Mouse (Mus musculus) stomach, embryonic 15.5 days (tissue): ENCODE data around the gene Plod1. TPM values are rescaled to one million over a fixed set of nuclear protein-coding genes. Genes with fewer than 3 reads are reported as not detected.

ENCODE experiments used
- ATAC-seq: fragments of 200-750 bp; cut with Nextera tagmentation; 2 replicates; pipeline ENCODE4 v1.8.0; 2017; ENCODE audit warnings: low read depth, moderate number of reproducible peaks, moderate TSS enrichment; ENCODE audit not compliant: insufficient read depth, low FRiP score
- H3K27ac ChIP-seq: fragments of 300-500 bp; sonication (generic); 2 replicates; pipeline ENCODE4 v1.5.1; 2015; ENCODE audit warnings: mild to moderate bottlenecking, inconsistent platforms
- H3K27me3 ChIP-seq: fragments of 300-500 bp; sonication (generic); replicated peaks from 2 replicates; pipeline ENCODE4 v1.6.1; 2015; ENCODE audit warnings: inconsistent platforms
- H3K36me3 ChIP-seq: fragments of 300-500 bp; sonication (generic); 2 replicates; pipeline ENCODE4 v1.6.1; 2015; ENCODE audit warnings: inconsistent platforms
- H3K4me1 ChIP-seq: fragments of 300-500 bp; sonication (generic); 2 replicates; pipeline ENCODE4 v1.6.1; 2015; ENCODE audit warnings: inconsistent platforms
- H3K4me2 ChIP-seq: fragments of 300-500 bp; sonication (generic); 2 replicates; pipeline ENCODE4 v1.6.1; 2015; ENCODE audit warnings: mild to moderate bottlenecking, inconsistent platforms
- H3K4me3 ChIP-seq: fragments of 300-500 bp; sonication (generic); replicated peaks from 2 replicates; pipeline ENCODE4 v1.5.1; 2015; ENCODE audit warnings: inconsistent platforms
- H3K9ac ChIP-seq: fragments of 300-500 bp; sonication (generic); 2 replicates; pipeline ENCODE4 v1.6.1; 2015; ENCODE audit warnings: inconsistent platforms
- H3K9me3 ChIP-seq: fragments of 300-500 bp; sonication (generic); 2 replicates; pipeline ENCODE4 v1.6.1; 2016; ENCODE audit warnings: inconsistent platforms
- WGBS: fragments of 180-500 bp; shearing (Covaris S2); methylation state at CpG from one replicate; pipeline ENCODE4 v1.1.7; 2015; 5-methylcytosine and 5-hydroxymethylcytosine counted together
- polyA plus RNA-seq: library from polyadenylated mRNA; unstranded; fragments of >200 nt; fragmentation: Nextera tagmentation; extraction: Ambion mirVana; gene quantifications from 2 replicates; pipeline ENCODE4 v1.2.1, GENCODE M21; 2015

The Plod1 gene
- polyA plus RNA-seq, 1 experiment from 2014 or later = 43.7 TPM

DNA sequence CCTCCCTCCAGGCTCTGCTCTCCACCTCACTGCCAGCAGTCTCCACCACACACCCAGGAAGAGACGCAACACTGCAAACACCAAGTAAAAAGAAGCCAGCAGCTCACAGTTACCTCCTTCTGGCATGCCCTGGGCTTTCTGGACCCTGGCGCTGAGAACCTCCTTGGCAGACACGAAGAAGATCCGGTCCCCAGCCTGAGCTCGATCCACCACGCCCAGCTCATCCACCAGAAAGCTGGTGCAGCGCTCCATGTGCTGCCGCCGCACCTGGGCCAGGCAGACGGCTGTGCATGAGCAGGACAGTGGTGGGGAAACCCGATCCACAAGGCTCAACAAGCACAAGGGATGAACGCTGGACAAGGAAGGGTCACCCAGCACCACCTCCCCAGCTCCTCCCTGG lies 50.4 kb downstream of the Plod1 start:
- ATAC-seq = no peak
- no peak overlapping the region for H3K4me2 ChIP-seq
- no peak overlapping the region for H3K4me3 ChIP-seq
- no peak overlapping the region for H3K27ac ChIP-seq
- no peaks in the 10 kb centered on the region for H3K27me3 ChIP-seq
- no peaks in the 10 kb centered on the region for H3K9me3 ChIP-seq
- no peaks in the 10 kb centered on the region for H3K4me1 ChIP-seq
- no peak overlapping the region for H3K9ac ChIP-seq
- H3K36me3 ChIP-seq = peaks cover 70% of the 10 kb centered on the region
- 90% methylated on average over 12 of the region's 12 CpGs for WGBS

DNA sequence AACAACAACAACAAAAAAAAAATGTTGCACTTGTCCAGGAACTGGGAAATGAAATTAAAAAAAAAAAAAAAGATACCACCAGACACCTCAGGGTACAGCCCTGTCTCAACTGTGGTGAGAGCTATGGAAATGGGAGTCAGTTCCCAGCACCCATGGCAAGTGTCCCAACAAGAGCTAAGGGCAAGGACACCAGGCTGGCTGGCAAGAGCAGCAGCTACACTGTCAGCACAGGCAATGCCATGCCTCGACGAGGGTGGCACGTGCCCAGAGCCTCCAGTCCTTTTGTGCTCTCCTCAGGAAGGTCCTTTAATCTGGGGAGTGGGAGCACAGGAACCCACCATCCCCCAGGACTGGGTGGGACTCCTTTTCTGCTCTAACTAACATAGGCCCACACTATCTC lies 52.4 kb downstream of the Plod1 start:
- no peak for ATAC-seq
- Histone ChIP-seq H3K4me3 (no peak overlapping the region), H3K36me3 (peaks cover 66% of the 10 kb centered on the region), H3K9ac (no peak overlapping the region), H3K27ac (no peak overlapping the region), H3K9me3 (no peaks in the 10 kb centered on the region), H3K4me1 (no peaks in the 10 kb centered on the region), H3K4me2 (no peak overlapping the region), H3K27me3 (no peaks in the 10 kb centered on the region)
- 93% methylated on average over 3 of the region's 3 CpGs for WGBS

DNA sequence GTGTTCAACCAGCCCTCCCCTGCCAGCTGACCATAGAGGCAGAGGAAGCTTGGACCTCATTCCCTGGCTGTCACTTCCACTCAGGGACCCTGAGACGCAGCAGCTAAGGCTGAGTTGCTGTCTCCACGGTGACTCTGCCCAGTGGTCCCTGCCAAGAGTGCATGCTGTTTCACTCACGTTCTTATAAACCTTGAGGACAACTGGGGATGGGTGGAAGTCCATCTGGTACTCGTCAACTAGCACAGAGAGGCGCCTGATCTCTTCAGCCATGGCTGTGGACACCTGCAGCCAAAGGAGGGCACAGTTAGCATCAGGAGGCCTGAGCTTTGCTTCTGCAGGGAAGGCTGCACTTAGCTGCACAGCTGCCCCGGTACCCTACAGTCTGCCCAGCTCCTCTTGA lies 53.5 kb downstream of the Plod1 start:
- ATAC-seq = no peak
- no peak overlapping the region for H3K4me2 ChIP-seq
- peaks cover 68% of the 10 kb centered on the region for H3K36me3 ChIP-seq
- H3K27me3 ChIP-seq = no peaks in the 10 kb centered on the region
- no peak overlapping the region for H3K9ac ChIP-seq
- no peaks in the 10 kb centered on the region for H3K9me3 ChIP-seq
- 72% methylated on average over 6 of the region's 6 CpGs for WGBS
- no peaks in the 10 kb centered on the region for H3K4me1 ChIP-seq
- H3K27ac ChIP-seq = no peak overlapping the region
- no peak overlapping the region for H3K4me3 ChIP-seq

DNA sequence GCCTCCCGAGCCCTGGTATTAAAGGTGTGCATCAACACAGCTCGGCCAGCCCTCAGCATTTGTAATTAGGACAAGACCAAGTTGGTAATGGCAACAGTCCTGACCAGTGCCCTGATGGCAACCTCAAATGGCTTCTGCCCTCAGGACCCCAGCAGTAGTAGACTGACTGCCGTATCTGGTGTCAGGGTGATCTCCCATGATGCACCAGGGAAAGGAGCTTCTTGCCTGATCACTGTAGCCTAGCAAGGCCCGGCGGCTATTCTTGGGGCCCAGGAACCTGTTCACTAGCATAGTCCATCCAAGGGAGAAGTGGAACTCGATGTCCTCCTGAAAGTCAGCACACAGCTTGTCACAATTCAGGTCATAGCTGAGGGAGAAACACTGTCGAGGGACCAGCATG lies 54.8 kb downstream of the Plod1 start:
- Histone ChIP-seq H3K27ac (no peak overlapping the region), H3K9ac (no peak overlapping the region), H3K4me2 (no peak overlapping the region), H3K4me1 (no peaks in the 10 kb centered on the region), H3K4me3 (no peak overlapping the region), H3K27me3 (no peaks in the 10 kb centered on the region), H3K9me3 (no peaks in the 10 kb centered on the region), H3K36me3 (peaks cover 61% of the 10 kb centered on the region)
- no peak for ATAC-seq
- WGBS = 94% methylated on average over 7 of the region's 7 CpGs

DNA sequence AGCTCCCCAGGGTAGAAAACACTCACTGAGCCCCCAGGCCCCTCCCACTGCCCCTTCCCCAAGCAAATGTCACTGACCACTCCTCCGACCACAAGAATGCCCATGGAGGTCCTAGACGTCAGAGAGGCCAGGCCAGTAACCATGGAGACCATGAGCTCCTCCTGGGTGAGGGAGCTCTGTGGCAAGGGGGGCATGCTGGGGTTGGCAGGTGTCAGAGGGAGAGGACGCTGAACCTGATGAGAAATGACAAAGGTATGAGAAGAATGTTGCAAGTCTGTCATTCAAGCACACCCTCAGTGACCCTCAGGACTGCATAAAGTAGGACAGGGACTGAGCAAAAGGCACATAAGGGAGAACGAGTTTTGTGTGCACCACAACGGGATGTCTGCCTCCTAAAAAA lies 56.7 kb downstream of the Plod1 start:
- 53% methylated on average over 5 of the region's 5 CpGs for WGBS

DNA sequence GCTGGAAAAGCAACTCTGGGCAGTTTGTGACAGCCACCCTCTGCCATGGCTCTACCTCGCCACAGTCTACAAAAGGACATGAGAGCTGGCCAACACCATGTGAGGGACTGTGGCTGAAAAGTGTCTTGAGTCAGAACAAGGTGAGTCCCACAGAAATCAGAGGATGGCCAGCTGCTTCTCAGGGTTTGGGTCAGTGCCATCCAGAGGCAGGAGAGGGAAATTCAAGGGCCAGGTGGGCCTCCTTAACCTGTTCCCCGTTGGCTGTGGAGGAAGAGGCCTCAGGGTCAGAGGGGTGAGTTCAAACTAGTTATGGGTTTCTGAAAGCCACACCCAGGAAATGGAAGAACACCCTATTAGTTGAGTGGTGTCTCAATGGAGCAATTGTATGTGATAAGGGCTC lies 57.1 kb downstream of the Plod1 start:
- H3K27ac ChIP-seq = no peak overlapping the region
- H3K9ac ChIP-seq = no peak overlapping the region
- H3K36me3 ChIP-seq = peaks cover 61% of the 10 kb centered on the region
- H3K4me1 ChIP-seq = no peaks in the 10 kb centered on the region
- H3K9me3 ChIP-seq = no peaks in the 10 kb centered on the region
- 64% methylated on average over 2 of the region's 2 CpGs for WGBS
- H3K27me3 ChIP-seq = no peaks in the 10 kb centered on the region
- H3K4me2 ChIP-seq = no peak overlapping the region
- ATAC-seq = no peak
- H3K4me3 ChIP-seq = no peak overlapping the region

More for the DNA sequence above, 56.7 kb downstream of the Plod1 start:
- Histone ChIP-seq H3K4me2 (no peak overlapping the region), H3K27me3 (no peaks in the 10 kb centered on the region), H3K4me1 (no peaks in the 10 kb centered on the region), H3K27ac (no peak overlapping the region), H3K9ac (no peak overlapping the region), H3K36me3 (peaks cover 57% of the 10 kb centered on the region), H3K4me3 (no peak overlapping the region), H3K9me3 (no peaks in the 10 kb centered on the region)
- no peak for ATAC-seq

DNA sequence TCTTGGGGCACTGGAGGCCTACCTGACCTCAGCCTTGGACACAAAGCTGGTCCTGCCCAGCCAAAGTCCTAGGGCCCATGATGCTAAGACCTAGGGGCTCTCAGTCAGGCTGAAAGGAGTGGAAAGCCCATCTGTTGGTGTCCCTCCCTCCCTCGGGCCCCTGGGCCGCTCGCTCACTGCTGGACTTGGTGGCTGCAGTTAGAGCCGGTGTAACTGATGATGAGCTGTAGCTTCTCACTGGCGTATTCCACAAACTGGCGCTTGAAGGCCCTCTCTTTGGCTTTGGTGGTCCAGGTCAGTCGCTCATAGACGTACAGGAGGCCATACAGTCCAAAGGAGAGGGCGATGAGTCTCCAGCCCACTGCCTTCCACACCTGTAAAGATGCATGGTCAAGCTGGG lies 58.0 kb downstream of the Plod1 start:
- no peaks in the 10 kb centered on the region for H3K4me1 ChIP-seq
- ATAC-seq = no peak
- H3K27me3 ChIP-seq = no peaks in the 10 kb centered on the region
- H3K36me3 ChIP-seq = peaks cover 66% of the 10 kb centered on the region
- H3K9me3 ChIP-seq = no peaks in the 10 kb centered on the region
- WGBS = 91% methylated on average over 9 of the region's 9 CpGs
- H3K4me3 ChIP-seq = no peak overlapping the region
- H3K27ac ChIP-seq = no peak overlapping the region
- H3K9ac ChIP-seq = no peak overlapping the region
- no peak overlapping the region for H3K4me2 ChIP-seq

DNA sequence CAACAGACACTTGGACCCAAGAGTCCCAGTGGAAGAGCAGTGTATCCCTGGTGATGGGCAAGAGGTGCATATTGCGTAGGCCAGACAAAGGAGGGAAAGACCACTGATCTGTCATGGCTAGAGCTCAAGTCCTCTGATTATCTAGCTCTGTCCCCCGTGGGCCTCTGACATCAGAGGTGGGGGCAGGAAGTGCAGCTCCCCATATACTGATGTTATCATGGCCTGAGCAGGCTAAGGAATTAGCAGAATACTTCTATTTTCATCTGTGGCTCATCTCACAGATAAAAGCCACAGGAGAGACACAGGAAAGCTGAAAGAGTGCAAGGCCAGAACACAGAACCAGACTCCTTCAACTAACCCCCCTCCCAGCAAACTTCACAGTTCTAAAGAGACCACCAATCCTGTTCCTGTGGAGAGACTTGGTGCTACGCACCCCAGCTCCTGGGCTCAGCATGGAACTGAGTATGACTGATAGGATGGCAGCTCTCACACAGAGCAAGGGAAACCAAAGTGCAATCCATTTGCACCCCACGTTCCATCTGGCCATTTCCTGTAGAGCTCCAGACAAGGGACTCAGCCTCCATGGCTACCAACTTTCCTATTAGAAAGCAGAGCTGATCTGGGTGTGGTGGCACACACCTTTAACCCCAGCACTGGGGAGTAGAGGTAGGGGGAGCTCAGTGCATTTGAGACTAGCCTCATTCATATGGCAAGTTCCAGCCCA lies 60.6 kb downstream of the Plod1 start:
- Histone ChIP-seq H3K4me2 (no peak overlapping the region), H3K4me3 (no peak overlapping the region), H3K4me1 (no peaks in the 10 kb centered on the region), H3K9me3 (no peaks in the 10 kb centered on the region), H3K9ac (no peak overlapping the region), H3K36me3 (peaks cover 64% of the 10 kb centered on the region), H3K27me3 (no peaks in the 10 kb centered on the region), H3K27ac (no peak overlapping the region)
- WGBS = 84% methylated on average over 4 of the region's 4 CpGs
- ATAC-seq = no peak

DNA sequence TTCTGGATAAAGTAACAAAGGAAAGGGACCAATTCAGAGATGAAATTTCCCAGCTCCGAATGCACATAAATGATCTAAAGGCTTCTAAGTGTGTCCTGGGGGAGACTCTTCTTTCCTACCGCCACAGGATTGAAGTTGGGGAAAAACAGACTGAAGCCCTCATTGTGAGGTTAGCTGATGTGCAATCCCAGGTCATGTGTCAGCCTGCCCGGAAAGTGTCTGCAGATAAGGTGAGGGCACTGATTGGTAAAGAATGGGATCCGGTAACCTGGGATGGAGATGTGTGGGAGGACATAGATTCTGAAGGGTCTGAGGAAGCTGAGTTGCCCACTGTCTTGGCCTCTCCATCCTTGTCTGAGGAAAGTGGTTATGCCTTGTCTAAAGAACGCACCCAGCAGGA lies 67.3 kb downstream of the Plod1 start:
- Histone ChIP-seq H3K27ac (peak overlapping the region; percentile 68; the same call in 1 of the 2 replicates), H3K27me3 (no peaks in the 10 kb centered on the region), H3K9me3 (no peaks in the 10 kb centered on the region), H3K4me3 (peak overlapping the region; percentile 96), H3K4me2 (peak overlapping the region; percentile 84), H3K4me1 (peaks cover 19% of the 10 kb centered on the region), H3K9ac (peak overlapping the region; percentile 63), H3K36me3 (peaks cover 32% of the 10 kb centered on the region; the same call in 1 of the 2 replicates)
- no peak for ATAC-seq
- WGBS = 13% methylated on average over 5 of the region's 5 CpGs

DNA sequence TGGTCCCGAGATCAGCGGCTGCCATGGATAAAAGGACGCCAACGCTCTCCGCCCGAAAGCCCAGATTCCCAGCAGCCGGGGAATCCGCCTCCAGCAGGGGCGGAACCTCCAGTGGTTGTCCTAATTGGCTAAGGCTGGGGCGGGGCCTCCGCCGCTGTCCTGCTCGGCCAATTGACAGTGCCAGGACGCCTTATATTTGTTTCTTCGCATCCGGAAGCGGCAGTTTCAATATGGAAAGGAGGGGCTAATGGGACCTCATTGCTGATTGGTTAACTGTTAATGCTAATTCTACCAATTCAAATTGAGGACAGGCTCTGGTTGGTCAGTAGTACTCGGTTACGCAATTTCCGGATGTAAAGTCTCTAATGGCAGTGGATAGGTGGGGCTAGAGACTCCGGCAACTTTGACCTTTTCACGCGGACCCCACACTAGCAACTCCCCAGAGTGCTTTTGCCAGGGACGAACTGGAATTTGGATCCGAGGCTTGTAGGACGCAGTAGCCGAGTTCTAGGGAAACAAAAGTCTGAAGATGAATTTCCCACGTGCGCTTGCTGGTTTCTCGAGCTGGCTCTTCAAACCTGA lies 68.0 kb downstream of the Plod1 start, which contains the start of the genes Miip and Fv1:
Gene Miip (minus strand): TSS at position 367 of the 582 bp plus-strand sequence.
Gene Fv1 (plus strand): TSS at position 530 of the 582 bp plus-strand sequence.
- WGBS = under 1% methylated on average over 30 of the region's 30 CpGs
- peak within 1 kb of the TSS; percentile 96 for H3K4me3 ChIP-seq
- peaks cover 19% of the 10 kb centered on the region for H3K4me1 ChIP-seq
- H3K9ac ChIP-seq = peak within 1 kb of the TSS; percentile 65
- peak within 1 kb of the TSS; percentile 87 for H3K27ac ChIP-seq
- ATAC-seq = peak; percentile 99
- H3K27me3 ChIP-seq = no peaks in the 10 kb centered on the region
- H3K36me3 ChIP-seq = peaks cover 31% of the 10 kb centered on the region; the same call in 1 of the 2 replicates
- no peaks in the 10 kb centered on the region for H3K9me3 ChIP-seq
- H3K4me2 ChIP-seq = peak within 1 kb of the TSS; percentile 84

DNA sequence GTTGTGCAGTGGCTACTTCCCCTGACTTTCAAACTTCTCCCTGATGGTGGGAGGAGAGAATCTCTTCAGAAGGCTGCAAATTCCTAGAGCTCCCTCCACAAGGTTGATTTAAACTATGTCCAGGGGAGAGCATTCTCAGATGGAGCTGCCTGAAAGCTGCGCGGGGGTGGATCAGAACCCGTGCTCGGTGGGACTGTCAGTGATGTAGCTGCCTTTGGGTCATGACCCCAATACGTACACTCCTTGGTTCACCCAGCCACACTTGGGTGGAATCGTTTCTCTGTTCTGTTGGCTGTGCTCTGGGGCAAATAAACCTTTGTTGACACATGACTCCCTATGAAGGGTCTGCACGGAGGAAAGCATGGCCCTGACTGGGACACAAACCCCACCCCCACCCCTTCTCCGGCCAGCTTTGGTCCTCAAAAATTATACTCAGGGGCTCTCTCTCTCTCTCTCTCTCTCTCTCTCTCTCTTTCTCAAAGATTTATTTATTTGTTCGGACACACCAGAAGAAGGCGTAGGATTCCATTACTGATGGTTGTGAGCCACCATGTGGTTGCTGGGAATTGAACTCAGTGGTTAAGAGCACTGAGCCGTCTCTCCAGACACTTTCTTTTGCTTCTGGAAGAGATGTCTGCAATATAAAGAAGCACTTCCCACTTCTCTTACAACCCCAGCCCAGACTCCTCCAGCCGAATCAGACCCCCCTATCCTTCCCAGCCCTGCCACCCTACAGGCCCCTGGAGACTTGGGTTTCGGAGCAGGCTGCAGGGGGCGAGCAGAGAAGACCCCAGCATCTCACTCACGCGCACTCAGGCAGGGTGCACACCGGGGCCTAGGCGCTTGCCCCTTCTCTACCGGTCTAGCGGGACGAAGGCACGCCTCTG lies 68.8 kb downstream of the Plod1 start:
- Histone ChIP-seq H3K27ac (peak overlapping the region; percentile 87), H3K9me3 (no peaks in the 10 kb centered on the region), H3K9ac (peak overlapping the region; percentile 65), H3K4me2 (peak overlapping the region; percentile 72), H3K36me3 (peaks cover 31% of the 10 kb centered on the region; the same call in 1 of the 2 replicates), H3K4me1 (peaks cover 19% of the 10 kb centered on the region), H3K27me3 (no peaks in the 10 kb centered on the region), H3K4me3 (peak overlapping the region; percentile 96)
- 3% methylated on average over 22 of the region's 22 CpGs for WGBS
- ATAC-seq = no peak
